Mouse (Mus musculus): ENCODE measurements at regions not wholly inside any gene's neighbourhood (a gene's known extent, or its start where the extent isn't known, plus 50 kb on each side); places are given as distances from the start of the nearest gene placed in this dataset.

- Histone ChIP-seq H3K36me3 (ENCODE audit: insufficient read depth, low read length) (no peaks in the 10 kb centered on the region), H3K4me3 (replicated peaks; ENCODE audit: low read length) (no peak overlapping the region), H3K4me1 (replicated peaks; ENCODE audit: low read depth, low read length) (peaks cover 20% of the 10 kb centered on the region), H3K9me3 (ENCODE audit: low read length) (no peaks in the 10 kb centered on the region), H3K27me3 (ENCODE audit: insufficient read depth, low read length) (no peaks in the 10 kb centered on the region)
- TF ChIP-seq POU5F1 (IDR thresholded peaks at IDR 0.05; ENCODE audit: borderline replicate concordance, low read length) (no peak), CTCF (conservative IDR thresholded peaks at IDR 0.05; ENCODE audit: low read length) (no peak), NANOG (IDR thresholded peaks at IDR 0.05; ENCODE audit: borderline replicate concordance, low read length) (no peak)
Measured at GRCm38 (mm10) chr15:56764957-56765482, 712.4 kb downstream of the Slc22a22 start.

- Histone ChIP-seq H3K9me3 (ENCODE audit: low read length) (no peaks in the 10 kb centered on the region), H3K36me3 (ENCODE audit: insufficient read depth, low read length) (no peaks in the 10 kb centered on the region), H3K4me1 (replicated peaks; ENCODE audit: low read depth, low read length) (peaks cover 20% of the 10 kb centered on the region), H3K4me3 (replicated peaks; ENCODE audit: low read length) (no peak overlapping the region), H3K27me3 (ENCODE audit: insufficient read depth, low read length) (no peaks in the 10 kb centered on the region)
- TF ChIP-seq NANOG (IDR thresholded peaks at IDR 0.05; ENCODE audit: borderline replicate concordance, low read length) = no peak
- TF ChIP-seq POU5F1 (IDR thresholded peaks at IDR 0.05; ENCODE audit: borderline replicate concordance, low read length) = no peak
- TF ChIP-seq CTCF (conservative IDR thresholded peaks at IDR 0.05; ENCODE audit: low read length) = no peak
Measured at GRCm38 (mm10) chr15:56764019-56764418, 713.4 kb downstream of the Slc22a22 start.

GRCm38 (mm10) chr15:56746698-56747097, 730.7 kb downstream of the Slc22a22 start:
- Histone ChIP-seq H3K9me3 (ENCODE audit: low read length) (no peaks in the 10 kb centered on the region), H3K36me3 (ENCODE audit: insufficient read depth, low read length) (no peaks in the 10 kb centered on the region), H3K4me3 (replicated peaks; ENCODE audit: low read length) (no peak overlapping the region), H3K27me3 (ENCODE audit: insufficient read depth, low read length) (no peaks in the 10 kb centered on the region), H3K4me1 (replicated peaks; ENCODE audit: low read depth, low read length) (peaks cover 26% of the 10 kb centered on the region)
- TF ChIP-seq CTCF (conservative IDR thresholded peaks at IDR 0.05; ENCODE audit: low read length) = no peak

- no peak overlapping the region for H3K4me3 ChIP-seq (replicated peaks; ENCODE audit: low read length)
- TF ChIP-seq NANOG (IDR thresholded peaks at IDR 0.05; ENCODE audit: borderline replicate concordance, low read length) (no peak), CTCF (conservative IDR thresholded peaks at IDR 0.05; ENCODE audit: low read length) (peak; percentile 74)
- no peaks in the 10 kb centered on the region for H3K36me3 ChIP-seq (ENCODE audit: insufficient read depth, low read length)
- no peaks in the 10 kb centered on the region for H3K27me3 ChIP-seq (ENCODE audit: insufficient read depth, low read length)
- peaks cover 37% of the 10 kb centered on the region for H3K4me1 ChIP-seq (replicated peaks; ENCODE audit: low read depth, low read length)
- H3K9me3 ChIP-seq (ENCODE audit: low read length) = no peaks in the 10 kb centered on the region
Measured at GRCm38 (mm10) chr15:56744915-56745314, 732.5 kb downstream of the Slc22a22 start.

Measured in E14TG2a.4 (cell line).